13 mouse cellular contexts compared by ENCODE assay signal in genomic region chr11:5562625-5563268, GRCm38 (mm10). TPM values are rescaled to one million over a fixed set of nuclear protein-coding genes. Genes with fewer than 3 reads are reported as not detected.
DNase-seq lines count a peak whose midpoint lies in the region; ATAC-seq and TF ChIP-seq lines count a peak whose summit lies in the region.
"Had no signal": no experiment of that assay in that cellular context is flagged by ENCODE, and none has a peak within 500 bp of the region (broad histone marks: within the 10 kb centered on the region; RNA-seq: fewer than 3 reads in every experiment).

No protein-coding gene starts in this region.

- H3K4me3 ChIP-seq in heart, adult 2 months: no peak overlapping the region
- no peak overlapping the region for H3K4me3 ChIP-seq in forebrain, embryonic 12.5 days (replicated peaks)
- H3K4me3 ChIP-seq in midbrain, embryonic 10.5 days: 0 out of 2 replicates have a peak overlapping the region, but pooled peaks have one; percentile 21
- H3K4me3 ChIP-seq: kidney, embryonic 15.5 days; lung, embryonic 15.5 days had no signal

- intact Hi-C loops in heart, adult 2 months (cut with DNase I): loop anchor here (5.0 kb wide), 1 partner anchor 65 kb away; no protein-coding TSS in a partner anchor
- intact Hi-C loops in heart, postnatal 36 days (cut with DNase I): no loop called here

- TF ChIP-seq POLR2A in heart, adult 2 months (IDR thresholded peaks at IDR 0.05; ENCODE audit: insufficient read depth, low read depth, low read length): no peak

- TF ChIP-seq EP300 in heart, adult 2 months (IDR thresholded peaks at IDR 0.05; ENCODE audit: insufficient read depth, low read depth, low read length): no peak

- no peaks in the 10 kb centered on the region for H3K9me3 ChIP-seq in forebrain, embryonic 12.5 days
- no peaks in the 10 kb centered on the region for H3K9me3 ChIP-seq in midbrain, embryonic 10.5 days (replicated peaks)
- H3K9me3 ChIP-seq: kidney, embryonic 15.5 days; lung, embryonic 15.5 days had no signal

- H3K4me2 ChIP-seq in forebrain, embryonic 12.5 days: peak overlapping the region; percentile 24; the same call in 1 of the 2 replicates
- H3K4me2 ChIP-seq: kidney, embryonic 15.5 days; lung, embryonic 15.5 days had no signal

- H3K4me1 ChIP-seq in heart, adult 2 months (ENCODE audit: control insufficient read depth, insufficient read depth, low read length): no peaks in the 10 kb centered on the region
- H3K4me1 ChIP-seq in forebrain, embryonic 12.5 days: peaks cover 5% of the 10 kb centered on the region
- peaks cover 27% of the 10 kb centered on the region for H3K4me1 ChIP-seq in midbrain, embryonic 10.5 days
- H3K4me1 ChIP-seq: kidney, embryonic 15.5 days; lung, embryonic 15.5 days had no signal

- no peaks in the 10 kb centered on the region for H3K27me3 ChIP-seq in heart, adult 2 months (ENCODE audit: control insufficient read depth, insufficient read depth, low read length)
- H3K27me3 ChIP-seq in forebrain, embryonic 12.5 days: peaks cover 3% of the 10 kb centered on the region; the same call in 1 of the 2 replicates
- H3K27me3 ChIP-seq in midbrain, embryonic 10.5 days (ENCODE audit: low read depth, poor library complexity, severe bottlenecking): no peaks in the 10 kb centered on the region
- H3K27me3 ChIP-seq: kidney, embryonic 15.5 days; lung, embryonic 15.5 days had no signal

- no peaks in the 10 kb centered on the region for H3K79me2 ChIP-seq in heart, adult 2 months (replicated peaks; ENCODE audit: control insufficient read depth, insufficient read depth, low read length)

- H3K36me3 ChIP-seq in heart, adult 2 months (ENCODE audit: control insufficient read depth, insufficient read depth, low read length): no peaks in the 10 kb centered on the region
- no peaks in the 10 kb centered on the region for H3K36me3 ChIP-seq in forebrain, embryonic 12.5 days (replicated peaks)
- H3K36me3 ChIP-seq in midbrain, embryonic 10.5 days: no peaks in the 10 kb centered on the region
- H3K36me3 ChIP-seq: kidney, embryonic 15.5 days; lung, embryonic 15.5 days had no signal

- ATAC-seq in forebrain, embryonic 12.5 days (ENCODE audit: low FRiP score): 0 out of 2 replicates have a peak, but pooled peaks have one; percentile 57
- no peak for ATAC-seq in granulocyte monocyte progenitor cell, adult 5-6 weeks (replicated peaks; ENCODE audit: poor library complexity, severe bottlenecking)

- 39% methylated on average over 9 of the region's 9 CpGs for WGBS in heart, adult 2 months
- 18% methylated on average over 9 of the region's 9 CpGs for WGBS in forebrain, embryonic 12.5 days
- 21% methylated on average over 9 of the region's 9 CpGs for WGBS in midbrain, embryonic 10.5 days

- TF ChIP-seq CTCF in heart, adult 2 months (IDR thresholded peaks at IDR 0.05): 0 out of 2 replicates have a peak, but pooled peaks have one; percentile 3

- no peak overlapping the region for H3K27ac ChIP-seq in heart, adult 2 months
- no peak overlapping the region for H3K27ac ChIP-seq in forebrain, embryonic 12.5 days
- peak overlapping the region; percentile 68 for H3K27ac ChIP-seq in midbrain, embryonic 10.5 days (replicated peaks)
- H3K27ac ChIP-seq: kidney, embryonic 15.5 days; lung, embryonic 15.5 days had no signal

- no peak for DNase-seq in heart, adult 2 months
- DNase-seq in heart, postnatal 36 days: no peak
- DNase-seq in ES-CJ7 (ENCODE audit: low read depth, low spot score): peak; percentile 75
- DNase-seq in midbrain, embryonic 10.5 days (ENCODE audit: low spot score): peak; percentile 50
- no peak for DNase-seq in layer of hippocampus, adult 8-10 months (ENCODE audit: low spot score in 2 of 2)
- no peak for DNase-seq in gastrocnemius, postnatal 4 days (ENCODE audit: low spot score in 2 of 2)
- DNase-seq: adrenal gland, adult 2 months; cerebellum, adult 9-11 months had no signal

- no peak overlapping the region for H3K9ac ChIP-seq in heart, adult 2 months (ENCODE audit: low read depth, low read length)
- H3K9ac ChIP-seq in forebrain, embryonic 12.5 days: no peak overlapping the region
- H3K9ac ChIP-seq: kidney, embryonic 15.5 days; lung, embryonic 15.5 days had no signal

RNA-seq across cellular contexts. Expression of gene Ankrd36, which starts 6.7 kb away (rescaled TPM):
- total RNA-seq in heart, adult 2 months (2021): not detected
- polyA plus RNA-seq in heart, adult 2 months (2012; rRNA removed): 0.12 and 0.23 TPM in 2 replicates
- total RNA-seq in heart, postnatal 36 days (2021): not detected
- 0.33 TPM in 1 of 2 replicates, not detected in the other for polyA plus RNA-seq in forebrain, embryonic 12.5 days (2016; fragmentation: Nextera tagmentation; extraction: Ambion mirVana)
- 0.11 TPM in 1 of 2 replicates, not detected in the other for polyA plus RNA-seq in midbrain, embryonic 10.5 days (2016; fragmentation: Nextera tagmentation; extraction: Ambion mirVana)
- not detected for total RNA-seq in layer of hippocampus, adult 8-10 months (2022)
- total RNA-seq in gastrocnemius, postnatal 4 days (2021): not detected
- total RNA-seq in granulocyte monocyte progenitor cell, adult 5-6 weeks (2014; fragmentation: Nextera tagmentation): not detected in 2 replicates
- not detected in 2 replicates for total RNA-seq in granulocyte monocyte progenitor cell, adult 5-6 weeks (2017)
- total RNA-seq: adrenal gland, adult 2 months; gastrocnemius, adult 18-20 months had no signal
- polyA plus RNA-seq: adrenal gland, adult 2 months; kidney, embryonic 15.5 days had no signal

RNA-seq across cellular contexts. Expression of gene Ccdc117, which starts 20.8 kb away (rescaled TPM):
- total RNA-seq in heart, adult 2 months (2021): 10 to 100 TPM; 21.7 to 25.6 TPM
- 6.0 and 13.6 TPM in 2 replicates for polyA plus RNA-seq in heart, adult 2 months (2012; rRNA removed)
- 10 to 100 TPM; 19.5 to 23.2 TPM for total RNA-seq in heart, postnatal 36 days (2021)
- 27.1 and 28.0 TPM in 2 replicates for polyA plus RNA-seq in forebrain, embryonic 12.5 days (2016; fragmentation: Nextera tagmentation; extraction: Ambion mirVana)
- polyA plus RNA-seq in midbrain, embryonic 10.5 days (2016; fragmentation: Nextera tagmentation; extraction: Ambion mirVana): 21.3 and 22.6 TPM in 2 replicates
- 10 to 100 TPM; 13.3 to 18.4 (median 15.2) TPM for total RNA-seq in layer of hippocampus, adult 8-10 months (2022)
- 10 to 100 TPM; 15.7 to 16.0 TPM for total RNA-seq in gastrocnemius, postnatal 4 days (2021)
- 16.3 and 18.5 TPM in 2 replicates for total RNA-seq in granulocyte monocyte progenitor cell, adult 5-6 weeks (2014; fragmentation: Nextera tagmentation)
- 26.1 and 38.3 TPM in 2 replicates for total RNA-seq in granulocyte monocyte progenitor cell, adult 5-6 weeks (2017)

RNA-seq across cellular contexts. Expression of gene Xbp1, which starts 42.3 kb away (rescaled TPM):
- 10 to 100 TPM; 73.3 to 80.4 TPM for total RNA-seq in heart, adult 2 months (2021)
- polyA plus RNA-seq in heart, adult 2 months (2012; rRNA removed): 46.3 and 86.1 TPM in 2 replicates
- total RNA-seq in heart, postnatal 36 days (2021): 10 to 100 TPM; 59.2 to 65.2 TPM
- polyA plus RNA-seq in forebrain, embryonic 12.5 days (2016; fragmentation: Nextera tagmentation; extraction: Ambion mirVana): 100 and 102 TPM in 2 replicates
- polyA plus RNA-seq in midbrain, embryonic 10.5 days (2016; fragmentation: Nextera tagmentation; extraction: Ambion mirVana): 106 and 131 TPM in 2 replicates
- 100 to 1,000 TPM in 2 of 4 experiments, 10 to 100 TPM in 2; 71.9 to 130 (median 98.1) TPM for total RNA-seq in layer of hippocampus, adult 8-10 months (2022)
- 10 to 100 TPM; 80.7 to 86.6 TPM for total RNA-seq in gastrocnemius, postnatal 4 days (2021)
- 197 TPM in 2 replicates for total RNA-seq in granulocyte monocyte progenitor cell, adult 5-6 weeks (2014; fragmentation: Nextera tagmentation)
- total RNA-seq in granulocyte monocyte progenitor cell, adult 5-6 weeks (2017): 194 and 200 TPM in 2 replicates

Comparison
In these comparisons a context has a peak if more than half of its experiments do, and no peak if none do; other contexts are left out.
1. DNase-seq: peak in ES-CJ7 (single experiment) and midbrain, embryonic 10.5 days (single experiment); none in heart, adult 2 months (0 of 2), heart, postnatal 36 days (0 of 2), layer of hippocampus, adult 8-10 months (0 of 2) and gastrocnemius, postnatal 4 days (0 of 2).